Mouse (Mus musculus): ENCODE results near the gene Alpl. TPM values are rescaled to one million over a fixed set of nuclear protein-coding genes. Genes with fewer than 3 reads are reported as not detected.

Alpl gene
- polyA plus RNA-seq, 1 experiment from 2014 or later: 2.5 TPM

- no peak overlapping the region for H3K4me2 ChIP-seq (replicated peaks; ENCODE audit: low read depth)
- no peak for TF ChIP-seq CTCF (IDR thresholded peaks at IDR 0.05; ENCODE audit: low read depth)
- no peak for TF ChIP-seq EP300 (optimal IDR thresholded peaks at IDR 0.05)
- ATAC-seq (ENCODE audit: low FRiP score, low TSS enrichment): no peak; the same call in 1 of the 2 replicates
- H3K27me3 ChIP-seq (ENCODE audit: control insufficient read depth, insufficient read depth, low read length): no peaks in the 10 kb centered on the region
- no peak overlapping the region for H3K9ac ChIP-seq (ENCODE audit: low read length)
- no peaks in the 10 kb centered on the region for H3K9me3 ChIP-seq (ENCODE audit: control insufficient read depth, low read length)
- no peak for DNase-seq (ENCODE audit: low spot score)
- H3K4me3 ChIP-seq (ENCODE audit: low read depth, low read length): no peak overlapping the region
- no peaks in the 10 kb centered on the region for H3K36me3 ChIP-seq (ENCODE audit: control insufficient read depth, insufficient read depth, low read length)
- H3K27ac ChIP-seq (replicated peaks): peak overlapping the region; percentile 90
- WGBS: 67% methylated on average over 13 of the region's 13 CpGs
- H3K4me1 ChIP-seq (replicated peaks; ENCODE audit: control insufficient read depth, insufficient read depth): no peaks in the 10 kb centered on the region
These were observed 98.9 kb downstream of the Alpl start for GRCm38 (mm10) chr4:137697156-137697885.

GRCm38 (mm10) chr4:137695900-137696299, 100.3 kb downstream of the Alpl start:
- Histone ChIP-seq H3K4me3 (ENCODE audit: low read depth, low read length) (no peak overlapping the region), H3K9me3 (ENCODE audit: control insufficient read depth, low read length) (no peaks in the 10 kb centered on the region), H3K27ac (replicated peaks) (peak overlapping the region; percentile 46; the same call in 1 of the 2 replicates), H3K4me2 (replicated peaks; ENCODE audit: low read depth) (no peak overlapping the region), H3K27me3 (ENCODE audit: control insufficient read depth, insufficient read depth, low read length) (no peaks in the 10 kb centered on the region), H3K36me3 (ENCODE audit: control insufficient read depth, insufficient read depth, low read length) (no peaks in the 10 kb centered on the region), H3K9ac (ENCODE audit: low read length) (no peak overlapping the region), H3K4me1 (replicated peaks; ENCODE audit: control insufficient read depth, insufficient read depth) (no peaks in the 10 kb centered on the region)
- DNase-seq (ENCODE audit: low spot score) (peak; percentile 79), ATAC-seq (ENCODE audit: low FRiP score, low TSS enrichment) (no peak)
- no peak for TF ChIP-seq EP300 (optimal IDR thresholded peaks at IDR 0.05)
- no peak for TF ChIP-seq CTCF (IDR thresholded peaks at IDR 0.05; ENCODE audit: low read depth)
- 5% methylated on average over 4 of the region's 4 CpGs for WGBS

DNA sequence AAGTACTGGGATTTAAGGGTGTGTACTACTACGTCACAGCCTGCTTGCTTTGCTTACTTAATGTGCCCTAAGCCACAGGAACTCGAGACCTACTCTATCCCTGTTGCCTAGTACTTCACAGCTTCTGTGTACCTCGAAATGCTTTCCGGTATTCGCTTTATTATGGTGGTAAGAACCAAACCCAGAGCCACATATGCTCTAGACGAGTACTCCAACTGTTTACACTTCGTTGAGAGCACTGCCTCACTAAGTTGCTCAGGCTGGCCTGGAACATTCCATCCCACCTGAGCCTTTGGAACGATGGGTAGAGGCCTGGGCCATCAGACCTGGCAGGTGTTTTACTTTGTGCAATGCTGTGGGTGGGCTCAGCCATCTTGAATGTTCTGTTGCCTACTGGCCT, 100.9 kb downstream of the Alpl start:
- H3K9ac ChIP-seq (ENCODE audit: low read length): no peak overlapping the region
- ATAC-seq (ENCODE audit: low FRiP score, low TSS enrichment) (no peak), DNase-seq (ENCODE audit: low spot score) (no peak)
- no peaks in the 10 kb centered on the region for H3K9me3 ChIP-seq (ENCODE audit: control insufficient read depth, low read length)
- H3K4me3 ChIP-seq (ENCODE audit: low read depth, low read length): no peak overlapping the region
- no peaks in the 10 kb centered on the region for H3K4me1 ChIP-seq (replicated peaks; ENCODE audit: control insufficient read depth, insufficient read depth)
- TF ChIP-seq EP300 (optimal IDR thresholded peaks at IDR 0.05): no peak
- TF ChIP-seq CTCF (IDR thresholded peaks at IDR 0.05; ENCODE audit: low read depth): no peak
- H3K36me3 ChIP-seq (ENCODE audit: control insufficient read depth, insufficient read depth, low read length): no peaks in the 10 kb centered on the region
- H3K27ac ChIP-seq (replicated peaks): peak overlapping the region; percentile 46
- 55% methylated on average over 8 of the region's 8 CpGs for WGBS
- H3K27me3 ChIP-seq (ENCODE audit: control insufficient read depth, insufficient read depth, low read length): no peaks in the 10 kb centered on the region
- no peak overlapping the region for H3K4me2 ChIP-seq (replicated peaks; ENCODE audit: low read depth)

DNA sequence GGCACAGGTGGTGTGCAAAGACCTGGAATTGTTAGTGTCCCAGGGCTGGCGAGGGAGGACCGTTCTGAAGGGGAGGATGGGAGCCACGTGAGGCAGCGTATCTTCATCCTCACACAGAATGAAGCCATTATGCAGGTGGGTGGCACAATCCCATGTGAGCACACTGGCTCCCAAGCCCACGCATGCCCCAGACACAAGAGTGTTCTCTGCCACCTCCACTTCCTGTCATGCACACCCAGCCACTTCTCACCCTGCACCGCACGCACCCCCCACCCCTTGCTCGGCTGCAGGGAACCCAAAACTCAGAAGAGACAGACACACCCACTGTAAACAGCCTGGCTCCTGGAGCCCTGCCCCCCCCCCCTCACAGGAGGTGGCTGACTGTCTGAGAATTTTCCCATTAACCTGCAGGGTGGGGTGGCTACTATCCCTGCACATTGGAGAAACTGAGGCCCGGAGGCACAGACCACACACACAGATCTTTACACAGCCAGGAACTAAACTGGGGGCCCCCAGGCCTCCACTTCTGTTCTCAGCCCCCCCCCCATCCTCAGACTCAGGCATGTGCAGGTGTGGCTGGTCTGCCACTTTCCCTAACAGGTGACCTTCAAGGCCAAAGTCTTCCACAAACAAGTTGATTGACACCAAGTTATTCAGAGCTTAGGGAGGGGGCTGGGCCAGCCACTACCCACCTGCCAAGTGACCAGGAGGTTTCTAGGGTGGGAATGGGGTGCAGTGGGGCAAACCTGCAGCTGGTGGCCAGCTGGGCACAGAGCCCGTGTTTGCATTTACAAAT, 103.9 kb downstream of the Alpl start:
- no peak for TF ChIP-seq EP300 (optimal IDR thresholded peaks at IDR 0.05)
- no peak for TF ChIP-seq CTCF (IDR thresholded peaks at IDR 0.05; ENCODE audit: low read depth)
- no peak overlapping the region for H3K9ac ChIP-seq (ENCODE audit: low read length)
- no peak overlapping the region for H3K4me3 ChIP-seq (ENCODE audit: low read depth, low read length)
- no peaks in the 10 kb centered on the region for H3K36me3 ChIP-seq (ENCODE audit: control insufficient read depth, insufficient read depth, low read length)
- no peaks in the 10 kb centered on the region for H3K9me3 ChIP-seq (ENCODE audit: control insufficient read depth, low read length)
- DNase-seq (ENCODE audit: low spot score) (peak; percentile 49), ATAC-seq (ENCODE audit: low FRiP score, low TSS enrichment) (peak; percentile 51)
- H3K4me1 ChIP-seq (replicated peaks; ENCODE audit: control insufficient read depth, insufficient read depth): no peaks in the 10 kb centered on the region
- no peaks in the 10 kb centered on the region for H3K27me3 ChIP-seq (ENCODE audit: control insufficient read depth, insufficient read depth, low read length)
- WGBS: 62% methylated on average over 10 of the region's 10 CpGs
- no peak overlapping the region for H3K4me2 ChIP-seq (replicated peaks; ENCODE audit: low read depth)
- H3K27ac ChIP-seq (replicated peaks): 0 out of 2 replicates have a peak overlapping the region, but pooled peaks have one; percentile 4

Other genes with a start within 250 kb of the Alpl start
- not detected in 2 replicates for gene Ldlrad2, start 221.8 kb downstream of the Alpl start, polyA plus RNA-seq (2015; fragmentation: Nextera tagmentation; extraction: Ambion mirVana)
- gene Usp48, start 202.6 kb downstream of the Alpl start, polyA plus RNA-seq (2015; fragmentation: Nextera tagmentation; extraction: Ambion mirVana): 30.0 and 35.4 TPM in 2 replicates
- 70.1 and 73.0 TPM in 2 replicates for gene Rap1gap, start 131.7 kb downstream of the Alpl start, polyA plus RNA-seq (2015; fragmentation: Nextera tagmentation; extraction: Ambion mirVana)
- 22.9 and 29.8 TPM in 2 replicates for gene Ece1, start 65.9 kb upstream of the Alpl start, polyA plus RNA-seq (2015; fragmentation: Nextera tagmentation; extraction: Ambion mirVana)
- gene Eif4g3, start 196.6 kb upstream of the Alpl start, polyA plus RNA-seq (2015; fragmentation: Nextera tagmentation; extraction: Ambion mirVana): 11.4 and 11.9 TPM in 2 replicates